Mouse (Mus musculus): ENCODE data around the gene Ubap2l. TPM values are rescaled to one million over a fixed set of nuclear protein-coding genes. Genes with fewer than 3 reads are reported as not detected.
A peak's percentile ranks its signal among the peaks of the same experiment; 100 is the strongest.

Gene Ubap2l
- polyA plus RNA-seq, 1 experiment from 2014 or later: 64.4 TPM

DNA sequence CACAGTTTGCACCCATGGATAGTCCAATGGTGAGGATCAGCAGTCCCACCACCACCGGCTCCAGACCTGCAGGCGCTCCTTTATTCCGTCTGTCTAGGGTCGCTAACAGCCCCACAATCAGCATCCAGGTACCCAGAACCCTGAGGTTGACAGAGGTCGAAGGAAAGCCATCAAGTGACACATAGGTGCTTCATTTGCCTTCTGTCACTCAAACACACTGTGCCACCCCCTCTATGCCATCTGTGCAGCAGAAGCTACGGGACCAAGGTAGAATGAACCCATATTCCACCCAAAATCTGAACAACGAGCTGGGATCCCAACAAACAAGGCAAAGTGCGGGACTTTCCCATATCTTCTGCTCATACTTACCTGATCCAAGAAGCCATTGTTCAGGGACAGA lies 86.9 kb downstream of the Ubap2l start:
- WGBS (ENCODE audit: insufficient replicate concordance): 70% methylated on average over 8 of the region's 8 CpGs

DNA sequence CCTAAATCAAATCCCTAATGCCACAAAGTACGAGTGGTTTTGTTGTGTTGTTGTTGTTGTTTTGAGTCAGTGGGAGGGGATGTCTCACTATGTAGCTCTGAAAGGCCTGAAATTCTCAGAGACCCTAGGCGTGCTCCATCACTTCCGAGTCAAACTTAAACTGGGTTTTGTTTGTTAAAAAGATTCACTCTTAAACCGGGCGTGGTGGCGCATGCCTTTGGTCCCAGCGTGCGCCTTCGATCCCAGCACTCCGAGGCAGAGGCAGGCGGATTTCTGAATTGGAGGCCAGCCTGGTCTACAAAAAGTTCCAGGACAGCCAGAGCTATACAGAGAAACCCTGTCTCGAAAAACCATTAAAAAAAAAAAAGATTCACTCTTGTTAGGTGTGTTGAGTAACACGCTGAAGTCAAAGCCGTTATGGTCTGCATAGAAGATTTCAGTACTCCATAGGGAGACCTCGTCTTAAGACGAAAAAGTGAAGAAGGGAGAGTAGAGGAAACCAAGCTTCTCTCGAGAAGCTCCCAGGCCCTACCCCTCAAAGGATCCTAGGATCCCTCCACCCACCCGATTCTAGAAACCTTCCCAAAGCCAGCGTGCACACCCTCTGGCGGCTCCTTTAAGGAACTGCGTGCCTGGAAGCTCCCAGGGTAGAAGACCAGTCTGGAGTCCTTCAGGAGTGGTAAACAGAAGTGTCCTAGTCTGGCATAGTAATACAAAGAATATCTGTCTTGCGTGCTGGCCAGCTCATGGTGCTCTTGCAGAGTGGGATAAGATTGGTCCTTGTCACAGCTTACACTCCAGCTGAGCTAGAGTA lies 88.3 kb downstream of the Ubap2l start:
- peak overlapping the region; percentile 67 for H3K4me2 ChIP-seq (ENCODE audit: low read depth, low read length)
- peaks cover 47% of the 10 kb centered on the region for H3K27me3 ChIP-seq (ENCODE audit: control insufficient read depth, insufficient read depth, low read depth, low read length)
- peaks cover 4% of the 10 kb centered on the region for H3K4me1 ChIP-seq (ENCODE audit: control insufficient read depth, low read depth, low read length)
- no peak overlapping the region for H3K27ac ChIP-seq (ENCODE audit: low read length)
- WGBS (ENCODE audit: insufficient replicate concordance): 24% methylated on average over 22 of the region's 22 CpGs
- H3K9me3 ChIP-seq (replicated peaks; ENCODE audit: control insufficient read depth, low read length): no peaks in the 10 kb centered on the region
- H3K9ac ChIP-seq (ENCODE audit: low read depth, low read length): peak overlapping the region; percentile 55
- no peaks in the 10 kb centered on the region for H3K36me3 ChIP-seq (ENCODE audit: control insufficient read depth, insufficient read depth)
- no peak for ATAC-seq (ENCODE audit: low read depth)
- peak overlapping the region; percentile 64 for H3K4me3 ChIP-seq (ENCODE audit: low read depth, low read length)

More for the DNA sequence above, 86.9 kb downstream of the Ubap2l start:
- ATAC-seq (ENCODE audit: low read depth): no peak
- no peaks in the 10 kb centered on the region for H3K9me3 ChIP-seq (replicated peaks; ENCODE audit: control insufficient read depth, low read length)
- H3K9ac ChIP-seq (ENCODE audit: low read depth, low read length): no peak overlapping the region
- no peak overlapping the region for H3K27ac ChIP-seq (ENCODE audit: low read length)
- no peaks in the 10 kb centered on the region; the same call in 1 of the 2 replicates for H3K4me1 ChIP-seq (ENCODE audit: control insufficient read depth, low read depth, low read length)
- no peak overlapping the region for H3K4me2 ChIP-seq (ENCODE audit: low read depth, low read length)
- H3K36me3 ChIP-seq (ENCODE audit: control insufficient read depth, insufficient read depth): no peaks in the 10 kb centered on the region
- peaks cover 38% of the 10 kb centered on the region for H3K27me3 ChIP-seq (ENCODE audit: control insufficient read depth, insufficient read depth, low read depth, low read length)
- no peak overlapping the region for H3K4me3 ChIP-seq (ENCODE audit: low read depth, low read length)

DNA sequence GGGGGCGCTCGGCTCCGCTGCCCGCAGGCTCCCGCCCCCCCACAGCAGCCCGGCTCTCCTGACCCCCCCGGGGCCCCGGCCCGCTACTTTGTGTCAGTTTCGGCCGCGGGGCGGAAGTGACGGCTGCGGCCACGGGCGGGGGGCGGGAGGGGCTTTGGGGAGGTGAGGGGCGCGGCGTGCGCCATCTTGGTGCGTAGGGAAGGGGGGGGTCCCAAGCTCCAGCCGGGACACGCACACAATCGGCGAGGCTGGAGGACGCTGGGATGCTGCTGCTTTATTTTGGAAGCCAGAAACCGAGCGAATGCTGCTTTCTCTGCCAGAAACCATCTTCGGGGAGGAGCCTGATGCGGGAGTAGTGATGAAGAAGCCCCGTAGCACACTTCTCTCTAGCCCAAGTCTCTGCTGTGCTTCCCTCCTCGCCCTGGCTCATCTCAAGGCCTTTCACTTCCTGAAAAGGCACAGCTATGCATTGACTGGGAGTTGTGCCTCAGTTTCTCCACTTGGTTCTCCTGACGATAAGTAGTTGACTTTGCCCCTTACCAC lies 89.1 kb downstream of the Ubap2l start, which contains the start of gene Atp8b2:
Atp8b2 (minus strand) TSS at position 288 of the 543 bp plus-strand sequence.
- Histone ChIP-seq H3K27ac (ENCODE audit: low read length) (peak within 1 kb of the TSS; percentile 31; the same call in 1 of the 2 replicates), H3K9ac (ENCODE audit: low read depth, low read length) (peak within 1 kb of the TSS; percentile 55), H3K4me3 (ENCODE audit: low read depth, low read length) (peak within 1 kb of the TSS; percentile 64), H3K27me3 (ENCODE audit: control insufficient read depth, insufficient read depth, low read depth, low read length) (peaks cover 47% of the 10 kb centered on the region), H3K4me2 (ENCODE audit: low read depth, low read length) (peak within 1 kb of the TSS; percentile 67), H3K9me3 (replicated peaks; ENCODE audit: control insufficient read depth, low read length) (no peaks in the 10 kb centered on the region), H3K4me1 (ENCODE audit: control insufficient read depth, low read depth, low read length) (peaks cover 4% of the 10 kb centered on the region), H3K36me3 (ENCODE audit: control insufficient read depth, insufficient read depth) (no peaks in the 10 kb centered on the region)
- WGBS (ENCODE audit: insufficient replicate concordance): 0% methylated on average over 27 of the region's 35 CpGs
- ATAC-seq (ENCODE audit: low read depth): 0 out of 2 replicates have a peak, but pooled peaks have one; percentile 6

DNA sequence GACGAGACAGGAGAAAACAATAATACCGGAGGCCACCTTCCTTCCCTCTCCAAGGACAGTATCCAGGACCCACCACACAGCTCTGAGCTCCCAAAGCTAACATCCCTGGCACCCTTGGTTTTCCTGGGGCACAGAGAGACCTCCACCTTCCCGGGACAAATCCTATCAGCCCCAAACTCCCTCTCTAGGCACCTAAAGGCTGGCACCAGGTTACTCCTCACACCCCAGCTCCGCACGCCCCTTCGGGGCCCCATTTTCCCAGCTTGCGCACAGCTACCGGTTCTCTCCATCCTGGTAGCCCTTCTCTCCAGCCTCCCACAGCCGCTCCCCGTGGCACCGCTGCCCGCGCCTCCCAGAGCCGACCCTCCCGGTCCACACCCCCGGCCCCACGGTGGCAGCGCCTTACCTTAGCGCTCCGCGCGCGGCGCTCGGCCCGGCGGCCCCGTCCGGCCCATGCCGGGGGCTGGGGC lies 89.6 kb downstream of the Ubap2l start:
- peak overlapping the region; percentile 67 for H3K4me2 ChIP-seq (ENCODE audit: low read depth, low read length)
- no peaks in the 10 kb centered on the region for H3K36me3 ChIP-seq (ENCODE audit: control insufficient read depth, insufficient read depth)
- H3K9me3 ChIP-seq (replicated peaks; ENCODE audit: control insufficient read depth, low read length): no peaks in the 10 kb centered on the region
- H3K4me3 ChIP-seq (ENCODE audit: low read depth, low read length): peak overlapping the region; percentile 64
- no peak for ATAC-seq (ENCODE audit: low read depth)
- WGBS (ENCODE audit: insufficient replicate concordance): 0% methylated on average over 30 of the region's 30 CpGs
- H3K27ac ChIP-seq (ENCODE audit: low read length): peak overlapping the region; percentile 31; the same call in 1 of the 2 replicates
- H3K27me3 ChIP-seq (ENCODE audit: control insufficient read depth, insufficient read depth, low read depth, low read length): peaks cover 47% of the 10 kb centered on the region
- H3K4me1 ChIP-seq (ENCODE audit: control insufficient read depth, low read depth, low read length): peaks cover 4% of the 10 kb centered on the region
- H3K9ac ChIP-seq (ENCODE audit: low read depth, low read length): peak overlapping the region; percentile 55

DNA sequence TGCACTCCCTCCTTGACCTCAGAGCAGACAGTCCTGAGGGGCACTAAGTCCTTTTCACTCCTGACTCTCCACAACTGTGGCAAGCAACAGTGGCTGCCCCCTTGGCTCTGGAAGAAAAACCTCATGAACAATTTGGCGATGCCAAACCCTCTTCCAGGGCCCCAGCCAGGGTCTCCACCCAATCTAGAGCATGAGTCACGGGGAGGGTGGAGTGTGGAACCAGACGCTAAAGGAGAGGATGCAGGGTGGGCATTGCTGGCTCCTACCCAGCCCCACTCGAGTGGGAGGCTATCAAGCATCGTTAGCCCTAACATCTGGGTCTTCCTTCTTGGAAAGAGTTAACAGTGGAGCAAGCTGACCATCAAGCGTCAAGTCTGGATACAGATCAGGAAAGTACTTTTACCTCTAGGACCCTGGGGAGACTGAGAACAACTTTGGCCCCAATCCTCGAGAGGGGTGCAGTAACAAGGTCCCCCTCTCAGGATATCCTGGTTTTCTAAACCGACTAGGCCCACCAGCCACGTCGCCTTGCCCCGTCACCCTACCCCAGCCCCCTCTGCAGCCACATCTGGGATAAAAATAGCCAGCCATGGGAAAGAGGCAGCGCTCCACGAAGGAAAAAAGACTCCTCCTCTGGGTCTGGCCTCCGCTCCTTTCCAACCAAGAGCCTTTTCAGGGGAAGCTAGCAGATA lies 90.2 kb downstream of the Ubap2l start:
- peak overlapping the region; percentile 67 for H3K4me2 ChIP-seq (ENCODE audit: low read depth, low read length)
- WGBS (ENCODE audit: insufficient replicate concordance): 5% methylated on average over 14 of the region's 14 CpGs
- H3K27ac ChIP-seq (ENCODE audit: low read length): no peak overlapping the region; the same call in 1 of the 2 replicates
- peaks cover 47% of the 10 kb centered on the region for H3K27me3 ChIP-seq (ENCODE audit: control insufficient read depth, insufficient read depth, low read depth, low read length)
- H3K4me3 ChIP-seq (ENCODE audit: low read depth, low read length): peak overlapping the region; percentile 64
- peak overlapping the region; percentile 55 for H3K9ac ChIP-seq (ENCODE audit: low read depth, low read length)
- H3K9me3 ChIP-seq (replicated peaks; ENCODE audit: control insufficient read depth, low read length): no peaks in the 10 kb centered on the region
- no peak for ATAC-seq (ENCODE audit: low read depth)
- H3K4me1 ChIP-seq (ENCODE audit: control insufficient read depth, low read depth, low read length): peaks cover 4% of the 10 kb centered on the region
- H3K36me3 ChIP-seq (ENCODE audit: control insufficient read depth, insufficient read depth): no peaks in the 10 kb centered on the region

DNA sequence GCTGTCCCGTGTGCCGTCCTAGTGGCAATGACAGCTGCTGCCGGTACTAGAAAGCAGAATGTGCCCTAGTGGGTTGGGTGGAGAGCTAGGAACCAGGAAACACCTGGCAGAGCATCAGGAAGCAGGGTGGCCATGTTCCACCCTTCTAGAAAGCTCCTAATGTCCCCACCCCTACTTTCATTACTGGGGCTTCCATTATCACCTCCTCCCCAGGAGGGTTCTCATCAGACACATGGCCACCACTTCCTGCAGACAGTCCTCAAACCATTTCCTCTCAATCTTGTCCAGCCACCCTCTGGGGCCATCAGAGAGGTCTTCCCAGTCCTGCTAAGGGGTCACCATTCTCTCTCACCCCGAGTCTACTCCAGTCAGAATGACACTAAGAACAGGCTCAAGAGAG lies 91.0 kb downstream of the Ubap2l start:
- 9% methylated on average over 4 of the region's 4 CpGs for WGBS (ENCODE audit: insufficient replicate concordance)
- ATAC-seq (ENCODE audit: low read depth): no peak
- H3K4me2 ChIP-seq (ENCODE audit: low read depth, low read length): peak overlapping the region; percentile 28; the same call in 1 of the 2 replicates
- peaks cover 47% of the 10 kb centered on the region for H3K27me3 ChIP-seq (ENCODE audit: control insufficient read depth, insufficient read depth, low read depth, low read length)
- no peaks in the 10 kb centered on the region for H3K36me3 ChIP-seq (ENCODE audit: control insufficient read depth, insufficient read depth)
- no peak overlapping the region for H3K4me3 ChIP-seq (ENCODE audit: low read depth, low read length)
- no peak overlapping the region for H3K9ac ChIP-seq (ENCODE audit: low read depth, low read length)
- H3K27ac ChIP-seq (ENCODE audit: low read length): no peak overlapping the region
- H3K4me1 ChIP-seq (ENCODE audit: control insufficient read depth, low read depth, low read length): peaks cover 4% of the 10 kb centered on the region
- no peaks in the 10 kb centered on the region for H3K9me3 ChIP-seq (replicated peaks; ENCODE audit: control insufficient read depth, low read length)

DNA sequence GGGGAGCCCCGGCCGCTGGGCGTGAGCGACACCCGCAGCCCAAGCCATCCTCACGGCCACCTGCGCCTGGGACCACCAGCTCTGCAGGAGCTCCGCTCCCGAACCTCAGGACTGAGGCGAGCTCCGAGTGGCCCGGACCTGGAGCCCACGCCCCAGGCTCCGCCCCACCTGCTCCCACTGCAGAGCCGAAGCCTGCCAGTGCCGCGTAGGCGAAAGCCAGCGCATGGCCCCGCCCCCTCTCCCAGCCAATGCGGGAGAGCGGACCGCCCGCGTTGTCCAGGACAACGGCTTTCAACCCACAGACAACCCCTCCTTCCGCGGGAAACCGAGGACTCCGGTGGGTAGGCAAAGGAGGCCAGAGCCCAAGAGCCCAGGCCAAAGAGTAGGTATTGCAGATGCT lies 92.0 kb downstream of the Ubap2l start:
- ATAC-seq (ENCODE audit: low read depth): peak; percentile 88
- peaks cover 4% of the 10 kb centered on the region for H3K4me1 ChIP-seq (ENCODE audit: control insufficient read depth, low read depth, low read length)
- H3K4me3 ChIP-seq (ENCODE audit: low read depth, low read length): peak overlapping the region; percentile 57
- no peaks in the 10 kb centered on the region for H3K9me3 ChIP-seq (replicated peaks; ENCODE audit: control insufficient read depth, low read length)
- H3K36me3 ChIP-seq (ENCODE audit: control insufficient read depth, insufficient read depth): no peaks in the 10 kb centered on the region
- WGBS (ENCODE audit: insufficient replicate concordance): 1% methylated on average over 29 of the region's 30 CpGs
- H3K9ac ChIP-seq (ENCODE audit: low read depth, low read length): peak overlapping the region; percentile 54
- H3K4me2 ChIP-seq (ENCODE audit: low read depth, low read length): peak overlapping the region; percentile 70
- H3K27me3 ChIP-seq (ENCODE audit: control insufficient read depth, insufficient read depth, low read depth, low read length): peaks cover 47% of the 10 kb centered on the region
- H3K27ac ChIP-seq (ENCODE audit: low read length): no peak overlapping the region

DNA sequence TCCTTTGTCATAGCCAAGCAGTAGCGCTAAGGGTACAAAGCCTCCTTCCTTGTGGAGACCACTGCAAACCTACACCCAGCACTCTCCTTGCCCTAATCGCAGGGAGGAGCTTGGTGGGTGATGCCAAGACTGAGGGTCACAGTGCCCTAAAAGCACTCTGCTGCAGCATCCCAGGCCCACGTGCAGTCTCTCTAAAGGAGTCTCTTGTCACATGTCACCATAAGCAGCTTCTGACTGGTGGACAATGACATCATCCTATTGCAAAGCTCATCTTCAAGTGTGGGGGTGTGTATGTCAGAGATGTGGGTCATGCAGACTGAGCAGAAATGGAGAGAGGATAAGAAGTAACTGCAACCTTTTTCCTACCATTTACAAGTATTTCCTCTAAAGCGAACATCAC lies 93.0 kb downstream of the Ubap2l start:
- Histone ChIP-seq H3K9ac (ENCODE audit: low read depth, low read length) (no peak overlapping the region), H3K4me2 (ENCODE audit: low read depth, low read length) (no peak overlapping the region), H3K4me1 (ENCODE audit: control insufficient read depth, low read depth, low read length) (peaks cover 4% of the 10 kb centered on the region), H3K36me3 (ENCODE audit: control insufficient read depth, insufficient read depth) (no peaks in the 10 kb centered on the region), H3K9me3 (replicated peaks; ENCODE audit: control insufficient read depth, low read length) (no peaks in the 10 kb centered on the region), H3K4me3 (ENCODE audit: low read depth, low read length) (no peak overlapping the region), H3K27me3 (ENCODE audit: control insufficient read depth, insufficient read depth, low read depth, low read length) (peaks cover 46% of the 10 kb centered on the region), H3K27ac (ENCODE audit: low read length) (no peak overlapping the region)
- WGBS (ENCODE audit: insufficient replicate concordance): 64% methylated on average over 4 of the region's 4 CpGs
- ATAC-seq (ENCODE audit: low read depth): no peak

Measured in liver, embryonic 16.5 days (tissue).